Mouse (Mus musculus): ENCODE data around the gene Dennd1b.

DNA sequence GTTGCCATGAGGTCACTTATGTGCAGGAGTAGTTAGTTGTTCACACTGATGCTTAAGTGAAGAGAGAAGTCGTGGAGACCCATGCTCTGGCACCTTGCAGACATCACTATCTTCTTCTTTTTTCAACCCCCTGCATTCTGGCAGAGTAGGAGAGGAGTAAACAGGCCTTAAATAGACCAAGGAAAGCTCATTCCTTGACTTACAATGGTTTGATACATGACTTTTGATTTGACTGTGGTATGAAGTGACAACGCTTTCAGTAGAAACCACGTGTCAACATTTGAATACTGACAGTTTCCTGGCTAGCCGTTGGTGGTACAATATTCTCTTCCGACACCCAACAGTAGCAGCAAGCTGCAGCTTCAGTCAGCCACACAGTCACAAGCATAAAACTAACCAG is 8.3 kb upstream of the Dennd1b start:
- no peak for TF ChIP-seq CTCF (IDR thresholded peaks at IDR 0.05; ENCODE audit: borderline replicate concordance, insufficient read depth, low read depth, low read length)
- TF ChIP-seq POLR2A (IDR thresholded peaks at IDR 0.05; ENCODE audit: borderline replicate concordance, insufficient read depth, low read length), result no peak
